Mouse (Mus musculus) frontal cortex, postnatal 25 days (tissue): ENCODE data around the gene Eloa.
A peak's percentile ranks its signal among the peaks of the same experiment; 100 is the strongest.
"Not testable (repeated sequence)": the region's sequence is repeated elsewhere in the genome, so short reads cannot be mapped to it uniquely, and the experiment has no call there.

Experiments used
- DNase-seq, 2 experiments: peaks; one replicate each; pipeline ENCODE4 v3.0.0; 2022; ENCODE audit warnings: low spot score in 2 of 2

Gene Eloa

DNA sequence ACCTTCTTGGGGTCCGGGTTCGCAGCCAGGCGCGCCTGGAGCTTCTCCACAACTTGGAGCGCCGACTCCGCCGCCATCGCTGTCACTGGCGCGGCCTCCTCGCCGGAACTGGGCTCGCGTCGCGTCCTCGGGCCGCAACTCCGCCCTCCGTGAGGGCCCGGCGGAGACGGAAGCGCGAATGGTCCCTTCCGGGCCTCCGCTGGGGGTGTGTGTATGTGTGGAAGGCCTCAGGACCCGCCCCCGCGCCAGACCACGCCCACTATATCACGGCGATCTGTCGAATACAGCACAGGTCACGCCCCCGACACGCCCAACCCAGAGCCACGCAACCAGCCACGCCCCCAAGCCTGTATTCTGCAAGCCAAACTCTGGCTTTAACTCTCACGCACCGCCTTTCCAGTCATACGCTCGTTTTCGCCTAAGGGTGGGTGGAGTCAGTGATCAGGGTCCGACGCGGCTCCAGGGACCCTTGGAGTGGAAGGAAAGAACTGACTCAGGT lies at the start of gene Eloa:
Eloa (minus strand) TSS at position 215 of the 499 bp plus-strand sequence.
- peak; percentile 98 to 99 for DNase-seq

DNA sequence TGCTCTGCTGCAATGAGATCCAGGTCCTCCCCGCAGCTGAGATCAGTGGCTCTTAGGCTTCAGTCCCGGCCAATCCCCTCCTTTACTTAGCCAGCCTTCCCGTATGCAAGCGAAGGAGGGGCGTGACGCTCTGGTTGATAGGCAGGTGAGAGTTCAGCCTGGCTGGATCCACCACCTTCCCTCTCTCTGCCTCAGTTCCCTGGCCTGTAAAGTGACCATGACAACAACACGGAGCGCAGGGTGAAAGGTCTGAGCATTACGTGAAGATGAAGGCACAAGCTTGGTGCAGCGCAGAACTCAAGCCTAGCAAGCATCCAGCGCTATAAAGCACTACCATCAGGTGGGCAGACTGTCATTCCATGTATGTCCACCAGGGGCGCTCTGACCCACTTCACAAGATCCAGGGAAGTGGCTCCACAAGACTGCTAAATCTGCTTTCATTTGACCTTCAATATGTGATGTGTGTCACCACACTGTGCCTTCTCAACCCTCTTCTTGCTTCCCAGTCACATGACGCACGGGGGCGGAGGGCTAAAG lies 49.7 kb upstream of the Eloa start:
- DNase-seq, result peak; percentile 71 to 75

DNA sequence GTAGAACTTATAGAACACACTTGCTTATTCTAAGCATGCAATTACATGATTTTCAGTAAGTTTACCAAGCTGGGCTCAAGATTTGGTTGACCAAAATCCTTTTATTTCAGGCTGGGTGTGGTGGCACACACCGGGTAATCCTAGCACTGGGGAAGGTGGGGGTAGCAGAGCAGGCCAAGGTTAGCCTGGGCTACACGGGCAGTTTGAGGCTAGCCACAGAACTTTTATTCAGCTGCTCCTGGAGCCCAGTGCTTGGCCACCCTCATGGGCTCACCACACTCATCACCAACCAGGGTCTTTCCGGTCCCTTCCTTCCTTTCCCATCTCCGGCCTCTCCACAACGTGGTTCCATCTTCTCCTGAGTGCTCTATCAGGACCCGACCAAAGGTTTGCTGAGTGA lies 49.0 kb upstream of the Eloa start:
- no peak for DNase-seq

DNA sequence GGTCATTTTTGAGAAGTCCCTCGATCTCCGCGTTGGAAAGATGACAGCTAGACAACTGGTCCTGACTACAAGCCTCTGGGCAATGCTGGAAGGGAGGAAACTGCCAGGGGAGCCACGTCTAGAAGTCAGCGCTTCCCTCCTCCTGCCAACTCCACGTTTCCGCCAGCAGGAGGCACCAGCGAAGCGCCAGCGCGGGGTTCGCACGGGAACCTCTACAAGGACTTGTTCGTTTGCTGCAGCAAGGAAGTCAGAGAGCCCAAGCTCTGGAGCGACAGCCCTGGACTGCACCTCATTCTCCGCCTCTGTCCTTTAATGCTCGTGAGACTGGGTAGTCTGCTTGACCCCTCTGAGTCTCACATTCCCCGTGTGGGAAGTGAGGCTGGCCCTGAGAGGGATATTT lies 48.4 kb upstream of the Eloa start:
- peak; percentile 55 to 57 for DNase-seq

DNA sequence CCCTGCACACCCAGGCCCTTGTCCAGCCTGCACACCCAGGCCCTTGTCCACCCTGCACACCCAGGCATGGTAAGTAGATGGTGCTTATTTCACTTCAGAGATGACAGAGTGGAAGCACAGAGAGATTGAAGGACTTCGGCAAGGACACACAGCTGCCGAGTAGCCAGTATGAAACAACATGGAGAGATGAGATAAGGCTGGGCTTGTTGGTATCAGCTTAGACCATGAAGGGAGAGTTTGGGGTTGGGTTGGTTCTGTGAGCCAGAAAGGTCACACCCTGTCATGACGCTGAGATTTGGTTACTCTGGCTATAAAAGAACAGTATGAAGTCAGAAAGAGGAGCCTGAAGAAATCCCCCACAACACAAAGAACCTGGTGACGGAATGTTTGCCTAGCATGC lies 47.8 kb upstream of the Eloa start:
- no peak for DNase-seq

DNA sequence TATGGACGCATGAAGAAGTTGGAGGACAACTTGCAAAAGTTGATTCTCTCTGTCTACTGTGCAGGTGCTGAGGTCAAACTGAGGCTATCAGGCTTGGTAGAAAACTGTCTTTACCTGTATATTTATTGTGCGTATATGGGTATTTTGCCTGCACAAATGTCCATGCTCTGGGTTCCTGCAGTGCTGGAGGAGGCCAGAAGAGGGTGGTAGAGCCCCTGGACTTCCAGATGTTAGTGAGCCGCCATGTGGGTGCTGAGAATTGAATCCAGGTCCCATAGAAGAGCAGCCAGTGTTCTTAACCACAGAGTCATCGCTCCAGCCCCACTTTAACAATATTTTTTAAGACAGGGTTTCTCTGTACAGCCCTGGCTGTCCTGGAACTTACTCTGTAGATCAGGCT lies 41.6 kb upstream of the Eloa start:
- DNase-seq, result no peak

DNA sequence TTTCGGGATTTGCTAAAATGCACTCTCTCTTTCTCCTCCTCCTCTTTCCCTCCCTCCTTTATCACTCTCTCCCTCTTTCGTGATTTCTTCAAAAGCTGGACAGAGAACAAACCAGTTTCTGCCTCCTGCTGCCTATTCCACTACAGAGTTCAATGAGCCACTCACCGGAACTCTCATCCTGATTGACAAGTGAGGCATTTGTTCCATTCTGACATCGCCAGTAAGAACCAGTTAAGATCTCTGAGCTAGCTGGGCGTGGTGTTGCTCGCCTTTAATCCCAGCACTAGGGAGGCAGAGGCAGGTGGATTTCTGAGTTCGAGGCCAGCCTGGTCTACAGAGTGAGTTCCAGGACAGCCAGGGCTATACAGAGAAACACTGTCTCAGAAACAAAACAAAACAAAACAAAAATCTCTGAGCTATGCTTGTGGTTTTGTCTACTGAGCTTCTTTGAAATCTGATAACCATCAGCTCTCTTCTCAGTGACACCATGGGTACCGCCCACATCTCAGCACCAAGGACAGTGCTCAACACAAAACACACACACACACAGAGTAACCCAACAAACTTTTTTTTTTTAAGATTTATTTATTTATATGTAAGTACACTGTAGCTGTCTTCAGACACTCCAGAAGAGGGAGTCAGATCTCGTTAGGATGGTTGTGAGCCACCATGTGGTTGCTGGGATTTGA lies 38.4 kb upstream of the Eloa start:
- DNase-seq, result not testable (repeated sequence)

DNA sequence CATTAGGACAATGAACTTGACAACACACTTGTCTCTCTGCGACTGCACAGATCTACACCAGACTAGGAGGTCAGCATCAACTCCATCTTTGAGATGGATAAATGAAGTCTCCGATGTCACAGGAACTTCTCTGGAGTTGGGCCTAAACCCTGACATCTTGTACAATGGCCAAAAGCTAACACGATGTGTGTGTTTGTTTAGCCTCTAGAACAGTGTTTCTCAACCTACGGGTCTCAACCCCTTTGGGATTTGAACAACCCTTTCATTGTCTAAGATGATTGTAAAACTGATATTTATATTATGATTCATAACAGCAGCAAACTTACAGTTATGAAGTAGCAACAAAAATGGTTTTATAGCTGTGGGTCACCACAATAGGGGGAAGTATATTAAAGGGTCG lies 36.4 kb upstream of the Eloa start:
- DNase-seq, result no peak

DNA sequence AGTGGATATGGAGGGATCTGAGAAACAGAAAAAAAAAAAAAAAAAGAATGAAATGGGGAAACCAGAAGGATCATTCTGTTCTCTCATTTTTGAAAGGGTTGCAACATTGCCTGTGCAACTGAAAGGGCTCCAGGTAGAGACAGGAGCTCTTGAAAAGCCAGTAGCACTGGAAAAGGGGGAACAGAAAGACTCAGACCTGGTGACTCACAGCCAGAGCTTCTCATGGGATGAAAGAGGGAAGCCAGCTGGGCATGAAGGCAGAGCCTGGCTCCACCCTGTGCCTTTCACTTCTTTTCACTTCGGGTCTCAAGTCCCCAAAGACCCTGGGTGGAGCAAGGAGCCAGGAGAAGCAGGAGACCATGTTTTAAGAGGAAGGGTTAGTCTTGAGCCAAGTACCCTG lies 34.5 kb upstream of the Eloa start:
- no peak for DNase-seq

DNA sequence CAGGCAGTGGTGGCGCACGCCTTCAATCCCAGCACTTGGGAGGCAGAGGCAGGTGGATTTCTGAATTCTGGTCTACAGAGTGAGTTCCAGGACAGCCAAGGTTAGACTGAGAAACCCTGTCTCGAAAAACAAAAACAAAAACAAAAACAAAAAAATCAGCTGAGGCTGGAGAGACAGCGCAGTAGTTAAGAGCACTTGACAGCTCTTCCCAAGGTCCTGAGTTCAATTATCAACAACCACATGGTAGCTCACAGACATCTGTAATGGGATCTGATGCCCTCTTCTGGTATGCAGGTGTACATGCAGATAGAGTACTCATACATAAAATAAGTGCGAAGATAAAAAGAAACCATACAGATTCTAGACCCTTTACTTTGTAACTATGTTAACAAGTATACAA lies 32.3 kb upstream of the Eloa start:
- no peak for DNase-seq

DNA sequence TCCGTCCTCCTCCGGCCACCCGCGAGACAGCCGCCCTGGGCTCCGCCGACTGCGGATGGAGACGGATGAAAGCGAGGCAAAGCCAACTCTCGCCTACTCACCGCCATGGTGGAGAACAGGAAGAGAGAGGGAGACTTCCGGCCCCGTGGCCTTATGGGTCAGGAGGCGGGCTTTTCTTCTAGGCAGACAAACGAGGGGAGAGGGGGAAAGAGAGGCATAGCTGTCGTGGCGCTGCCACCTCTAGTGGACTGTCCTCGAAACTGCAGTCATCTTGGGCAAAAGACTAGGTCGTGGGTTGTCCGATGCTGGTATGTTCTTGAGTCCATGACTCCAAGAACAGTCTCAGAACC lies 31.7 kb upstream of the Eloa start, which contains the start of gene Rpl11:
Rpl11 (minus strand) TSS at position 182 of the 350 bp plus-strand sequence.
- DNase-seq, result peak; percentile 76 to 85

DNA sequence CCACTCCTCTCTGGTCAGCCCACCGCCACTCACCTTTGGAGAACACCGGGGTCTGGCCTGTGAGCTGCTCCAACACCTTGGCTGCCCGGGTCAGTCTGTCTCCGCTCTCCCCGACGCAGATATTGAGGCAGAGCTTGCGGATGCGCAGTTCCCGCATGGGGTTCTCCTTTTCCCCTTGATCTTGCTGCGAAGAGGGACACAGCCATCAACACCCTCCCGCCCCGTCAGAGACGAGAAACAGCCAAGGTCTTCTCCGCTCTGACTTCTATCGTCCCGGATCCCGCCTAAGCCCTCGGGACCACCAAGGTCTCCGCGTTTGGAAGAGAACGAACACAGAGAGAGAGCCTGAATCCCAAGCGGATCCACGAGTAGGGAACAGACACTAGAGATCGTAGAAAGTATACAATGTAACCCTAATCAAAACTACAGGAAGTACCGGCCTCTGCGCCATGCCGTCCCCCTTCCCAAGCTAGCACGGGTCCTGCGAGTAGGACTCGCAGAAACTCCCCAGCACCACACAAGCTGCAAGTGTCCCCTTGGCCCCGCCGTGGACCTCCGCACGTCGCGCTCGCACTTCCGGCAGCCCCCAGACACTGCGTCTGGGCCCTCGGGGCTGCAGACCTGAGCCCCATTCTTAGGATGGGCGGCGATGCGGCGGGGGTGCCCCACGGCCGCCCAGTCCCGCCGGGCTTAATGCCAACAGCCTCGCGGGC lies 31.1 kb upstream of the Eloa start:
- DNase-seq, result no peak

DNA sequence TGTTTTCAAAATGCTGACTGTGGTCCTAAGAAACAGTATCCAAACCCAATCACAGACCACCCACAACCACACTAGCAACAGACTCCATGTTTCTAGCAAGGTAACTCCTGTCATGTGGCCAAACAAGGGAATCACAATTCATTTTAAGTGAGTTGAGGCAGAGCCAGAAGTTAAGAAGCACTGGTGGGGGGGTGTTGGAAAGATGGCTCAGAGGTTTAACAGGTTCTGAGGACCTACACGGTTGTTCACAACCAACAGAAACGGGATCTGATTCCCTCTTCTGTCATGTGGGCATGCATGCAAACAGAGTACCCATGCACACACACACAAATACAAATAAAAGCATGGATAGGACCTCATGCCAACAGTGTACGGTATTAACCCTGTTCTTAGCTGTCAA lies 30.5 kb upstream of the Eloa start:
- DNase-seq, result no peak

DNA sequence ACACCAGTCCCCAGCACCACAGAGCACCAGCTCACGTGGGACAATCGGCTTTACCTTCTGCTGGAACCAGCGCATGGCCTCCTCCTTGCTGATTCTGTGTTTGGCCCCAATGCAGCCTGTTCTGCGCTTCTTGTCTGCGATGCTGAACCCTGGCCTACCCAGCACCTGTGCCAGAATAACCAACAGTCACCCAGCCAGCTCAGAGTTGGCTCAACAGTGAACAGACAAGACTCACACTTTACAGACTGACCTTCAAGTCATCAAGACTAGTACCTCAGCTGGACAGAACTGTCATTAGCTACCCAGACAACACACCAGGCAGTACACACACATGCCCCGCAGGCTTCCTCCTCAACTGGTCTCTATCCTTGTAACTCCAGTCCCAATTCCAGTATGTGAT lies 28.7 kb upstream of the Eloa start:
- DNase-seq, result no peak

DNA sequence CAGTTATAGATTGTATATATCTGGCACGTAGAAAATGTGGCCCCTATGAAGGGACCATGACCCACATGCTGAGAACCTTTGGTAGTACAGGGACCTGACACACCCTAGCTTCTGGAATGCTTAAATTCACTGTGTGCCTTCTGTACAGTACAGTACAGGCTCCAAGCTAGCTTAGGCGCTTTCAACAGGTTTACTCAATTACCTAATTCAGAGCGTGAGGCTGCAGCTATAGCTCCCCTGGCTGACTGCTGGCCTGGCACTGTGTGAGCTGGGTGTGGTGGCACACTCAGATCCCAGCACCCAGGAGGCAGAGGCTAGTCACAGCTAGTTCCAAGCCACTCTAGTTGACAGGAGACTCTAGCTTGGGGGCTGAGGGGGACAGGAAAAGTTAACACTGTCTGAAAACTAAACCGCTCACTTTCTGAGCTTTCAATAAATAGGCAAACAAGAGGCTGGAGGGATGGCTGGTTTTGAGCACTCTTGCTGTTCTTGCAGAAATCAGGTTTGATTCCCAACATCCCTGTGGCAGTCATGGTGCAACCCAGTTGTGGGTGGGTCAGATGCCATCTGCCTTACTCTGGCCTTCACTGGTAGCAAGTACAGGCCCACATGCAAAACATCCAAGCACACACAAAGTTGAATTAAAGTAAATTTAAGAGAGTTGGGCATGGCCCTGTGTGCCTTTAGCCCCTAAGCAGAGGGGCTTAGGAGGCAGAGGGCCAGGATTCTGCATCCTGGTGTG lies 26.9 kb upstream of the Eloa start:
- DNase-seq, result no peak

DNA sequence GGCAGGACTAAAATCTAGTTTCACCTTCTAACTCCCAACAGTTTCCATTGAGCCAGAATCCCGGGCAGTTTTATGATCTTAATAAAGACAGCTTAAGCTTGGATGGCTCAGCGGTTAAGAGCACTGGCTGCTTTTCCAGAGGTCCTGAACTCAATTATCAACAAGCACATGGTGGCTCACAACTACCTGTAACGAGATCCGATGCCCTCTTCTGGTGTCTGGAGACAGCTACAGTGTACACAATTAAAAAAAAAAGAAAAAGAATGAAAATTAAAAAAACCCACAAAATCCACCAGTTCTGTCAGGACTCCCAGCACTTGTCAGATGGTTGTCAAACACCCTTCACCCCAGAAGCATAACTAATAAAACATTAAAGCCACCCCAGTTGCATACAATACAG lies 26.1 kb upstream of the Eloa start:
- no peak for DNase-seq

DNA sequence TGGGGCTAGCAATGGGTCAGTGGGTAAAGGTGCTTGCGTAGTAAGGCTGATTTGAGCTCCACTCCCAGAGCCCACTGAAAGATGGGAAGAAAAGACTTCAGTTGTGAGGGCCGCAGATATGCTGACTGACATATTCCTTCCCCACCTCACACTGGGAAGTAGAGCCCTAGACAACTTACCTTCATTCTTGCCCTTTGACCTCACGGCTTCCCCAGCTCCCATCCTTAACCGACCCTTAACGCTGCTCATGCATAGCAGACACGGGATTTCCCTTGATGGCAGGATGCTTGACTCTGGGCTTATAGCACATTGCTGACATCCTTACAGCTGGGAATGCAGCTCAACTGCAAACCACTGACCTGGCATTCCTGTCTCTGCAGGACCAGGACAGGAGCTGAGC lies 25.3 kb upstream of the Eloa start:
- no peak for DNase-seq

DNA sequence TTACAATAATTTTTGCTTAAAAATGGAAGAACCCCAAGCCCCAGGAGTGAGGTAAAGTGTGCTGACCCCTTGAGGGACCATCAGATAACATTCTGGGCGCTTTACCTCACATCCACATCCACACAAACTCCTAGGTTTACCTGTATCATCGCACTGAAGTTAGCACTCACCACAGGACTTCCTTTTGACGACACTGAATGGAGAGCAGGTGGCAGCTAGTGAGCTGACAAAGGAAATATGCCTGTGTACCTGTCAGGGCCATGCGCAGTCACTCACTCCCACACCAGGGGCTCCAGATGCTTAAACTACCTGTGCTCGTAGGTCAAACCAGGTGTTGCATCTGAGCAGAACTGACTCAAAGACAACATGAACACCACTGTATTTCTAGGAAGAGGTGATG lies 23.5 kb upstream of the Eloa start:
- no peak for DNase-seq

DNA sequence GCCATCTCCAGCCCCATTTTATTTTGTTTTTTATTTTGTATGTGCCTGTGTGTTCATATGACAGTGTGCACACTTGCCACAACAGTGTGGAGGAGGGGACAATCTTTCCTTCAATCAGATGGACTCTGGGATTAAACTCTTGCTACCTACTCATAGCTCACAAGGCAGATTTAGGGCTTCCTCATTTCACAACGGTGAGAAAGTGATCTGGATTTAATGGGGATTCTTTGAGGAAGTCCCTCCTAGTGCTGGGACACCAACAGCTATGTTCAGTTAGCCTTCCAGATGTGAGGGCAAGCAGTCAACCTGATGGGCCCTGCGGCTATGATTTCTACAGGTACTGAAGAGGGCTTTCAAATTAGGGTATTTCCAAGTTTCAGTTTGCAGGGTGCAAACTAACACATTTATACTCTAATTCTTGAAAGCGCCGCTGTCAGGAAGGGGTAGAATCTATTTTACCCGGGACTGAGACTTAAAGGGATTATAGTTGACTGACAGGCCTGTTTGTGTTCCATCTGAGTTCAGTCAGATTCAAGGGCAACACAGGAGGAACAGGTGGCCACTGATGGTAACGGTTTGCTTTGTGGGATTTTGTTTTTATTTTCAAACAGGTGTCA lies 22.3 kb upstream of the Eloa start:
- no peak for DNase-seq

DNA sequence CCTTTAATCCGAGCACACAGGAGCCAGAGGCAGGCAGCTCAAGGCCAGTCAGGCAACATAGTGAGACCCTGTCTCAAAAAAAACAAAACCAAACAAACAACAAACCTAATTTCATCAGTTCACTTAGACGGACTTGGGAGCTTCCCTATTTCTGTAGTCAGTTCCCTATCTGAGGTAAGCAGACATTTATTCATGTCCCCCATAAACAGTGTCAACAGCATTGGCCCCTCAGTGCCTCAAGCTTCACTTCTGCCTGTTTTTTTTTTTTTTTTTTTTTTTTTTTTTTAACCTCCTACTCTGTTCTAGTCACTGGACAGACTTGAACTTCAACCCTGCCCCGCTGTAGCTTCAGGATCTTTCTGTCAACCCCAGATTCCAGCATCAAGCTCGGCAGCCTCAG lies 13.5 kb upstream of the Eloa start:
- DNase-seq, result no peak

DNA sequence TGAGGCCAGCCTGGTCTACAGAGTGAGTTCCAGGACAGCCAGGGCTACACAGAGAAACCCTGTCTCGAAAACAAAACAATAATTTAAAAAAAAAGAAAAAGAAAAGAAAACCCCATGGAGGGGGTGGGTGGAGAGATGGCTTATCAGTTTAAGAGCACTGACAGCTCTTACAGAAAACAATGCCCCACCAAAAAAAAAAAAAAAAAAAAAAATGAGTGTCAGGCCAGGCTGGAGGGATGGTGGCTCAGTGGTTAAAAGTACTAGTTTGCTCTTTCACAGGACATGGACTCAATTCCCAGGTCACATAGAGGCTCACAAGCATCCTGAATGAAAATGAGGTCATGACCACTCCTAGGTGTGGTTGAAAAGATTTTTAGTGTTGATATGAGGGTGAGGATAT lies 11.7 kb upstream of the Eloa start:
- DNase-seq, result no peak
